In the genomic region with DNA sequence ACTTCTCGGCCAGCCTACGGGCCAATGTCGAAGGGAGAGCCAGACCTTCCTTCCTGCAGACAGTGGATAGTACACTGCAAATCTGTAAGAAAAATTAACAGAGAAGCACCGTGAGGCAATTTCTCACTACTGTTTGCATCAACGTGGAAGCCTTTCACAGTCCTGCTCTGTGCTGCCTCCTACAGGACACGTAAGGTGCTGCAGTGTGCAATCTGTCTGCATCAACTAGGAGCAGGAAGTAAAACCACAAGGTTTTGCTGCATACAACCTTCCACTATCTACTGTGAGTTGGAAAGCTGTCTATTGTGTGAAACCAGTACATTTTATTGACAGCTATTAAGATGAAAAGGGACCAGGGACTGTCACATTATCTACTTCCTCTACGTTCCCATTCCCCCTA, we compare ENCODE assay signal across 10 mouse cellular contexts. TPM values are rescaled to one million over a fixed set of nuclear protein-coding genes. Genes with fewer than 3 reads are reported as not detected.
DNase-seq lines count a peak whose midpoint lies in the region; ATAC-seq and TF ChIP-seq lines count a peak whose summit lies in the region.
"Had no signal": no experiment of that assay in that cellular context is flagged by ENCODE, and none has a peak within 500 bp of the region (broad histone marks: within the 10 kb centered on the region; RNA-seq: fewer than 3 reads in every experiment).

No protein-coding gene starts in this region.

- H3K4me3 ChIP-seq in layer of hippocampus, adult 2 months, result no peak overlapping the region
- H3K4me3 ChIP-seq in G1E (ENCODE audit: low read depth, low read length), result no peak overlapping the region
- H3K4me3 ChIP-seq in small intestine, adult 2 months (ENCODE audit: low read depth, low read length), result no peak overlapping the region
- H3K4me3 ChIP-seq: embryonic facial prominence, embryonic 12.5 days; myocyte had no signal

- no peak for DNase-seq in layer of hippocampus, adult 2 months (ENCODE audit: low spot score in 2 of 2)
- no peak for DNase-seq in layer of hippocampus, adult 18-20 months (ENCODE audit: low spot score in 2 of 2)
- no peak for DNase-seq in G1E (ENCODE audit: low spot score)
- DNase-seq in embryo, embryonic 10.5 days (ENCODE audit: low spot score), result peak; percentile 32
- DNase-seq in gastrocnemius, postnatal 14 days, result no peak
- no peak for DNase-seq in kidney, postnatal 10 days
- DNase-seq: kidney, adult 8-10 months had no signal

- peak; percentile 52 for ATAC-seq in G1E (ENCODE audit: extremely low read depth, insufficient number of reproducible peaks, low FRiP score, poor library complexity, severe bottlenecking)

- intact Hi-C loops in gastrocnemius, postnatal 14 days (cut with DNase I; ENCODE audit: low total_unique reads), result no loop called here

- no peaks in the 10 kb centered on the region for H3K9me3 ChIP-seq in G1E (replicated peaks)
- H3K9me3 ChIP-seq: embryonic facial prominence, embryonic 12.5 days had no signal

- H3K4me1 ChIP-seq in G1E (ENCODE audit: insufficient read depth, low read depth, low read length), result peaks cover 20% of the 10 kb centered on the region
- no peaks in the 10 kb centered on the region for H3K4me1 ChIP-seq in small intestine, adult 2 months (ENCODE audit: control insufficient read depth, insufficient read depth, insufficient read length, low read length)

- TF ChIP-seq CTCF in layer of hippocampus, adult 2 months (conservative IDR thresholded peaks at IDR 0.05), result peak; percentile 70
- peak; percentile 93 for TF ChIP-seq CTCF in G1E (IDR thresholded peaks at IDR 0.05; ENCODE audit: low read depth, low read length)
- peak; percentile 43; the same call in 1 of the 2 replicates for TF ChIP-seq CTCF in small intestine, adult 2 months (IDR thresholded peaks at IDR 0.05; ENCODE audit: extremely low read depth, insufficient read length, insufficient replicate concordance, low read depth, low read length)

- peaks cover 83% of the 10 kb centered on the region for H3K36me3 ChIP-seq in G1E (replicated peaks)
- peaks cover 46% of the 10 kb centered on the region for H3K36me3 ChIP-seq in small intestine, adult 2 months (ENCODE audit: control insufficient read depth, insufficient read depth, low read length)

- WGBS in small intestine, adult 2 months, result 89% methylated on average over 7 of the region's 7 CpGs

- no peak overlapping the region for H3K27ac ChIP-seq in layer of hippocampus, adult 2 months
- H3K27ac ChIP-seq in small intestine, adult 2 months (ENCODE audit: insufficient read depth, low read depth, low read length), result no peak overlapping the region
- H3K27ac ChIP-seq: embryonic facial prominence, embryonic 12.5 days had no signal

- no peak for TF ChIP-seq POLR2A in small intestine, adult 2 months (IDR thresholded peaks at IDR 0.05; ENCODE audit: low read depth, low read length)

- no peaks in the 10 kb centered on the region for H3K27me3 ChIP-seq in G1E (ENCODE audit: insufficient read depth, low read length)
- no peaks in the 10 kb centered on the region for H3K27me3 ChIP-seq in small intestine, adult 2 months (ENCODE audit: control insufficient read depth, insufficient read depth, low read length)
- H3K27me3 ChIP-seq: embryonic facial prominence, embryonic 12.5 days had no signal

RNA-seq across cellular contexts. Expression of a gene that starts 6.2 kb away (rescaled TPM):
- total RNA-seq in layer of hippocampus, adult 2 months (2021), result 10 to 100 TPM in 1 of 2 experiments, 1 to 10 TPM in 1; 8.2 to 10.5 TPM
- total RNA-seq in layer of hippocampus, adult 18-20 months (2021), result 10 to 100 TPM in 1 of 2 experiments, 1 to 10 TPM in 1; 7.1 to 10.2 TPM
- total RNA-seq in G1E (2014; fragmentation: Nextera tagmentation) (38.3 and 65.0 TPM in 2 replicates), G1E (2017) (97.0 and 97.9 TPM in 2 replicates)
- 20.6 and 28.3 TPM in 2 replicates for polyA plus RNA-seq in G1E (2012)
- 4.5 and 7.2 TPM in 2 replicates for polyA plus RNA-seq in small intestine, adult 2 months (2012; rRNA removed)
- 1 to 10 TPM; 3.4 to 3.7 TPM for total RNA-seq in gastrocnemius, postnatal 14 days (2021)

RNA-seq across cellular contexts. Expression of a gene that starts 39.0 kb away (rescaled TPM):
- total RNA-seq in layer of hippocampus, adult 2 months (2021), result not detected
- total RNA-seq in layer of hippocampus, adult 18-20 months (2021), result not detected
- total RNA-seq in G1E (2014; fragmentation: Nextera tagmentation) (not detected in 2 replicates), G1E (2017) (0.05 and 0.06 TPM in 2 replicates)
- not detected in 2 replicates for polyA plus RNA-seq in G1E (2012)
- polyA plus RNA-seq in small intestine, adult 2 months (2012; rRNA removed), result not detected in 2 replicates
- not detected for total RNA-seq in gastrocnemius, postnatal 14 days (2021)
- polyA plus RNA-seq: myocyte had no signal

Comparison
In these comparisons a context has a peak if more than half of its experiments do, and no peak if none do; other contexts are left out.
1. CTCF ChIP-seq: peak in every context shown above with its lines; median percentile 93 in G1E; 70 in layer of hippocampus, adult 2 months; 43 in small intestine, adult 2 months.